Mouse (Mus musculus) megakaryocyte, embryonic 14.5 days (primary cell): ENCODE measurements around the gene H1foo.

Experiments
- FLI1 ChIP-seq: IDR thresholded peaks from 2 replicates; pipeline ENCODE4 v1.6.1; 2012; ENCODE audit warnings: low read length, inconsistent platforms, mixed read lengths
- GATA1 ChIP-seq: IDR thresholded peaks from 3 replicates; pipeline ENCODE4 v1.6.1; 2012; ENCODE audit warnings: mixed read lengths, low read length, inconsistent platforms, borderline replicate concordance

DNA sequence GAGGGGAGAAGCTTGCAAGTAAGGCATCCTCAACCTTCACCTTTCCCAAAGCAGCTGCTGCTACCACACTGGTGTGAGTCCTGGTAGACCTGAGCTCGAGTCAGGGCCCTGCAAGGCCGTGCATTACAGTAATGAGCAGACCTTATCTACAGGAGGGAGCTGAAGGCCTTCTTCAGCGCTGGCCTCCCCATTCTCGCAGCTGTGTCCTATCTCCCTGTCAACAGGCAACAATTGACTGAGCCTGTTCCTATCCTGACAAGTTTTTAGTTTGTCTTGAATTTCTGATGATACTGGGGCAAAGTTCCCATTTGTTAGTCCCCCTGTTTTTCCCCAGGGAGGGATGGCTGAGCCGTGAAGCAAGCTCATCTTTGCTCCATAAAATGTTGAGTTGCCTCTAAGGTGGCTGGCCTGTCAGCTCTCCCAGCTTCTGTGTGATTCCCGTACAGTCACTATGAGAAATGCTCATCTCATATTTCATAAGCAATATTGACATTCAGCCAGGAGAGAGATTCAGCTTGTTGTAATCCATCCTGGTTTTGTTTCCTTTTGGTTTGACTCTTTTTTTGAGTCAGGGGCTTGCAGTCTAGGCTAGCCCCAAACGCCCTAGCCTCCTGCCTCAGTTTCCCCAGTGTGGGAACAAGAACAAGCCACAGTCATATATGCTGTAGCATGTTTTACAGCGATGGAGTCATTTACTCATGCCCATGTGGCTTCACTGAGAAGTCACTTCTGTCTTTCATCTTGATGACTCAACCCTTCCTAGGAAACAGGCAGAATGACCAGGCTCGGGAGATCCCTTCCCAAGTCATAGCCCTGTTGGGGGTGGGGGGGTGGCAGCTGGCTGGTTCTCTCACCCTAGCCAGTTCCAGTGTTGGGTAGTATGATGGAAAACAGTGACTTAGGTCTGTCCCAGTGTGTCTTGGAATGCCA lies 975 bp upstream of the H1foo start:
- TF ChIP-seq GATA1 (no peak), FLI1 (no peak)
